Mouse (Mus musculus): ENCODE results near the gene Vamp3.

GRCm38 (mm10) chr4:151006945-151007344, 50.8 kb downstream of the Vamp3 start:
- TF ChIP-seq POLR2A (IDR thresholded peaks at IDR 0.05; ENCODE audit: low read depth, low read length), result no peak
- TF ChIP-seq CTCF (IDR thresholded peaks at IDR 0.05; ENCODE audit: borderline replicate concordance, insufficient read depth, low read length), result peak; percentile 59

Data from embryonic fibroblast, embryonic 13.5 days (primary cell).